Mouse (Mus musculus): ENCODE data around the gene P2ry12. TPM values are rescaled to one million over a fixed set of nuclear protein-coding genes. Genes with fewer than 3 reads are reported as not detected.
A peak's percentile ranks its signal among the peaks of the same experiment; 100 is the strongest.

P2ry12 gene
- polyA plus RNA-seq, 2 experiments: 1.2 to 1.9 TPM

GRCm38 (mm10) chr3:59260745-59261144 is 1.9 kb downstream of the P2ry12 start:
- peak in 2 of 3 experiments; percentile 3 to 7 for DNase-seq (ENCODE audit: low read depth in 3 of 3, low spot score in 3 of 3)
- TF ChIP-seq EP300 (IDR thresholded peaks at IDR 0.05; ENCODE audit: low read depth) (no peak), CTCF (IDR thresholded peaks at IDR 0.05; ENCODE audit: low read depth) (no peak)
- ATAC-seq (ENCODE audit: insufficient read depth): no peak

GRCm38 (mm10) chr3:59257740-59258664 is 4.7 kb downstream of the P2ry12 start:
- DNase-seq (ENCODE audit: low read depth in 3 of 3, low spot score in 3 of 3) (no peak), ATAC-seq (ENCODE audit: insufficient read depth) (no peak)
- Histone ChIP-seq H3K36me3 (replicated peaks; ENCODE audit: control insufficient read depth, insufficient read depth, low read depth) (no peaks in the 10 kb centered on the region), H3K27me3 (ENCODE audit: control insufficient read depth, insufficient read depth, low read length) (no peaks in the 10 kb centered on the region), H3K27ac (no peak overlapping the region), H3K9me3 (ENCODE audit: control insufficient read depth, low read length) (no peaks in the 10 kb centered on the region), H3K4me1 (replicated peaks; ENCODE audit: control insufficient read depth in 2 of 2, insufficient read depth in 2 of 2, low read length in 1 of 2) (no peaks in the 10 kb centered on the region), H3K4me3 (ENCODE audit: insufficient read depth in 1 of 2, low read depth in 2 of 2, low read length in 2 of 2) (no peak overlapping the region), H3K9ac (replicated peaks) (no peak overlapping the region), H3K4me2 (ENCODE audit: low read depth) (no peak overlapping the region)
- no peak for TF ChIP-seq CTCF (IDR thresholded peaks at IDR 0.05; ENCODE audit: low read depth)
- no peak for TF ChIP-seq EP300 (IDR thresholded peaks at IDR 0.05; ENCODE audit: low read depth)
- 71% methylated on average over 20 of the region's 20 CpGs for WGBS (ENCODE audit: insufficient replicate concordance)

More at GRCm38 (mm10) chr3:59260745-59261144, 1.9 kb downstream of the P2ry12 start:
- no peaks in the 10 kb centered on the region for H3K27me3 ChIP-seq (ENCODE audit: control insufficient read depth, insufficient read depth, low read length)
- H3K4me3 ChIP-seq (ENCODE audit: insufficient read depth in 1 of 2, low read depth in 2 of 2, low read length in 2 of 2): no peak overlapping the region
- no peaks in the 10 kb centered on the region for H3K36me3 ChIP-seq (replicated peaks; ENCODE audit: control insufficient read depth, insufficient read depth, low read depth)
- 38% methylated on average over 5 of the region's 5 CpGs for WGBS (ENCODE audit: insufficient replicate concordance)
- no peak overlapping the region for H3K9ac ChIP-seq (replicated peaks)
- H3K4me1 ChIP-seq (replicated peaks; ENCODE audit: control insufficient read depth in 2 of 2, insufficient read depth in 2 of 2, low read length in 1 of 2): no peaks in the 10 kb centered on the region
- H3K4me2 ChIP-seq (ENCODE audit: low read depth): no peak overlapping the region
- H3K27ac ChIP-seq: no peak overlapping the region
- H3K9me3 ChIP-seq (ENCODE audit: control insufficient read depth, low read length): no peaks in the 10 kb centered on the region

GRCm38 (mm10) chr3:59250454-59250853 is 12.2 kb downstream of the P2ry12 start:
- Histone ChIP-seq H3K4me1 (replicated peaks; ENCODE audit: control insufficient read depth in 2 of 2, insufficient read depth in 2 of 2, low read length in 1 of 2) (no peaks in the 10 kb centered on the region), H3K36me3 (replicated peaks; ENCODE audit: control insufficient read depth, insufficient read depth, low read depth) (no peaks in the 10 kb centered on the region), H3K27me3 (ENCODE audit: control insufficient read depth, insufficient read depth, low read length) (no peaks in the 10 kb centered on the region), H3K9me3 (ENCODE audit: control insufficient read depth, low read length) (no peaks in the 10 kb centered on the region), H3K4me2 (ENCODE audit: low read depth) (no peak overlapping the region), H3K4me3 (ENCODE audit: insufficient read depth in 1 of 2, low read depth in 2 of 2, low read length in 2 of 2) (no peak overlapping the region), H3K9ac (replicated peaks) (no peak overlapping the region), H3K27ac (no peak overlapping the region)
- DNase-seq (ENCODE audit: low read depth in 3 of 3, low spot score in 3 of 3) (no peak), ATAC-seq (ENCODE audit: insufficient read depth) (no peak)
- WGBS (ENCODE audit: insufficient replicate concordance): 73% methylated on average over 1 of the region's 1 CpGs
- no peak for TF ChIP-seq CTCF (IDR thresholded peaks at IDR 0.05; ENCODE audit: low read depth)
- no peak for TF ChIP-seq EP300 (IDR thresholded peaks at IDR 0.05; ENCODE audit: low read depth)

GRCm38 (mm10) chr3:59248031-59248430 is 14.6 kb downstream of the P2ry12 start:
- Histone ChIP-seq H3K4me3 (ENCODE audit: insufficient read depth in 1 of 2, low read depth in 2 of 2, low read length in 2 of 2) (no peak overlapping the region), H3K9me3 (ENCODE audit: control insufficient read depth, low read length) (no peaks in the 10 kb centered on the region), H3K36me3 (replicated peaks; ENCODE audit: control insufficient read depth, insufficient read depth, low read depth) (no peaks in the 10 kb centered on the region), H3K27me3 (ENCODE audit: control insufficient read depth, insufficient read depth, low read length) (no peaks in the 10 kb centered on the region), H3K4me2 (ENCODE audit: low read depth) (no peak overlapping the region), H3K9ac (replicated peaks) (no peak overlapping the region), H3K4me1 (replicated peaks; ENCODE audit: control insufficient read depth in 2 of 2, insufficient read depth in 2 of 2, low read length in 1 of 2) (no peaks in the 10 kb centered on the region), H3K27ac (no peak overlapping the region)
- 68% methylated on average over 6 of the region's 6 CpGs for WGBS (ENCODE audit: insufficient replicate concordance)
- DNase-seq (ENCODE audit: low read depth in 3 of 3, low spot score in 3 of 3) (no peak), ATAC-seq (ENCODE audit: insufficient read depth) (no peak)
- TF ChIP-seq EP300 (IDR thresholded peaks at IDR 0.05; ENCODE audit: low read depth) (no peak), CTCF (IDR thresholded peaks at IDR 0.05; ENCODE audit: low read depth) (no peak)

GRCm38 (mm10) chr3:59243384-59243783 is 19.3 kb downstream of the P2ry12 start:
- Histone ChIP-seq H3K27me3 (ENCODE audit: control insufficient read depth, insufficient read depth, low read length) (no peaks in the 10 kb centered on the region), H3K36me3 (replicated peaks; ENCODE audit: control insufficient read depth, insufficient read depth, low read depth) (no peaks in the 10 kb centered on the region), H3K9ac (replicated peaks) (no peak overlapping the region), H3K9me3 (ENCODE audit: control insufficient read depth, low read length) (no peaks in the 10 kb centered on the region), H3K27ac (no peak overlapping the region), H3K4me3 (ENCODE audit: insufficient read depth in 1 of 2, low read depth in 2 of 2, low read length in 2 of 2) (no peak overlapping the region), H3K4me1 (replicated peaks; ENCODE audit: control insufficient read depth in 2 of 2, insufficient read depth in 2 of 2, low read length in 1 of 2) (no peaks in the 10 kb centered on the region), H3K4me2 (ENCODE audit: low read depth) (no peak overlapping the region)
- ATAC-seq (ENCODE audit: insufficient read depth) (no peak), DNase-seq (ENCODE audit: low read depth in 3 of 3, low spot score in 3 of 3) (no peak)
- TF ChIP-seq CTCF (IDR thresholded peaks at IDR 0.05; ENCODE audit: low read depth) (no peak), EP300 (IDR thresholded peaks at IDR 0.05; ENCODE audit: low read depth) (no peak)
- 56% methylated on average over 6 of the region's 6 CpGs for WGBS (ENCODE audit: insufficient replicate concordance)

All from liver, embryonic 14.5 days (tissue).